Mouse (Mus musculus) monocyte, adult 5-6 weeks (primary cell): ENCODE measurements around the gene Ptk7. TPM values are rescaled to one million over a fixed set of nuclear protein-coding genes. Genes with fewer than 3 reads are reported as not detected.

Experiments
- ATAC-seq: fragments of 153-309, 156-312 bp; replicated peaks from 2 replicates; pipeline ENCODE4 v1.8.0; 2017; ENCODE audit warnings: mild to moderate bottlenecking; ENCODE audit not compliant: low TSS enrichment, insufficient number of reproducible peaks, severe bottlenecking, poor library complexity, low FRiP score
- total RNA-seq: library from RNA; stranded (forward); fragments of 200-1000, 200-491, 200-594 nt; gene quantifications from 3 replicates; pipeline ENCODE4 v1.2.3, GENCODE M21; 2017

The Ptk7 gene
- total RNA-seq, 1 experiment from 2014 or later = not detected

GRCm38 (mm10) chr17:46548741-46549140 lies 80.6 kb downstream of the Ptk7 start:
- no peak for ATAC-seq

GRCm38 (mm10) chr17:46547923-46548322 lies 81.4 kb downstream of the Ptk7 start:
- ATAC-seq = no peak

GRCm38 (mm10) chr17:46546995-46547394 lies 82.3 kb downstream of the Ptk7 start:
- ATAC-seq = no peak

- ATAC-seq = no peak
Observed at GRCm38 (mm10) chr17:46546591-46546990, 82.7 kb downstream of the Ptk7 start.

GRCm38 (mm10) chr17:46545813-46546564 lies 83.3 kb downstream of the Ptk7 start, which contains the start of gene Cul9:
Gene Cul9 (minus strand): TSS chr17:46546388.
- ATAC-seq = 0 out of 2 replicates have a peak, but pooled peaks have one; percentile 41

- no peak for ATAC-seq
Observed at GRCm38 (mm10) chr17:46543661-46544060, 85.6 kb downstream of the Ptk7 start.

- 0 out of 2 replicates have a peak, but pooled peaks have one; percentile 66 for ATAC-seq
Observed at GRCm38 (mm10) chr17:46525579-46526307, 103.6 kb downstream of the Ptk7 start.

- no peak for ATAC-seq
Observed at GRCm38 (mm10) chr17:46525065-46525464, 104.2 kb downstream of the Ptk7 start.

- ATAC-seq = no peak
Observed at GRCm38 (mm10) chr17:46521963-46522668, 107.2 kb downstream of the Ptk7 start.

GRCm38 (mm10) chr17:46521174-46521573 lies 108.1 kb downstream of the Ptk7 start:
- ATAC-seq = no peak

- ATAC-seq = no peak
Observed at GRCm38 (mm10) chr17:46520385-46520979, 108.8 kb downstream of the Ptk7 start.

GRCm38 (mm10) chr17:46519971-46520370 lies 109.3 kb downstream of the Ptk7 start:
- no peak for ATAC-seq

Other genes starting within 250 kb of the Ptk7 start
- gene Zfp318, start 245.8 kb downstream of the Ptk7 start, total RNA-seq = 23.5 to 54.0 TPM (median 33.9 TPM) in 3 replicates
- gene Crip3, start 200.6 kb downstream of the Ptk7 start, total RNA-seq = not detected in 3 replicates
- gene Slc22a7, start 191.0 kb downstream of the Ptk7 start, total RNA-seq = not detected in 3 replicates
- under 0.01 to 0.58 TPM (median 0.48 TPM) in 3 replicates for gene Ttbk1, start 141.8 kb downstream of the Ptk7 start, total RNA-seq
- gene Dnph1, start 132.8 kb downstream of the Ptk7 start, total RNA-seq = not detected in 3 replicates
- gene Cul9, start 83.1 kb downstream of the Ptk7 start, total RNA-seq = 4.4 to 7.6 TPM (median 4.9 TPM) in 3 replicates
- gene Srf, start 73.3 kb downstream of the Ptk7 start, total RNA-seq = 24.8 to 46.0 TPM (median 36.6 TPM) in 3 replicates
- gene Klc4, start 16.5 kb upstream of the Ptk7 start, total RNA-seq = 15.6 to 18.9 TPM (median 18.5 TPM) in 3 replicates
- 26.1 to 33.3 TPM (median 28.5 TPM) in 3 replicates for gene Mrpl2, start 16.7 kb upstream of the Ptk7 start, total RNA-seq
- 2.0 to 3.2 TPM (median 3.2 TPM) in 3 replicates for gene Cul7, start 20.8 kb upstream of the Ptk7 start, total RNA-seq
- gene Rrp36, start 44.8 kb upstream of the Ptk7 start, total RNA-seq = 52.8 to 99.5 TPM (median 65.5 TPM) in 3 replicates
- gene Mea1, start 49.3 kb upstream of the Ptk7 start, total RNA-seq = 79.9 to 102 TPM (median 82.5 TPM) in 3 replicates
- 24.6 to 30.1 TPM (median 28.5 TPM) in 3 replicates for gene Klhdc3, start 51.4 kb upstream of the Ptk7 start, total RNA-seq
- gene Ppp2r5d, start 75.6 kb upstream of the Ptk7 start, total RNA-seq = 24.4 to 34.6 TPM (median 30.2 TPM) in 3 replicates
- gene Pex6, start 82.0 kb upstream of the Ptk7 start, total RNA-seq = 5.4 to 11.1 TPM (median 10.3 TPM) in 3 replicates
- gene Gnmt, start 99.7 kb upstream of the Ptk7 start, total RNA-seq = 2.2 to 3.4 TPM (median 3.1 TPM) in 3 replicates
- 88.2 to 109 TPM (median 106 TPM) in 3 replicates for gene Cnpy3, start 122.7 kb upstream of the Ptk7 start, total RNA-seq
- gene Ptcra, start 134.2 kb upstream of the Ptk7 start, total RNA-seq = 0.38 TPM in 1 of 3 replicates, not detected in the others
- 4.2 to 8.7 TPM (median 4.2 TPM) in 3 replicates for gene 2310039H08Rik, start 143.1 kb upstream of the Ptk7 start, total RNA-seq
- 87.5 to 121 TPM (median 88.0 TPM) in 3 replicates for gene Rpl7l1, start 153.2 kb upstream of the Ptk7 start, total RNA-seq
- gene Bicral, start 229.0 kb upstream of the Ptk7 start, total RNA-seq = 15.0 to 38.1 TPM (median 25.2 TPM) in 3 replicates